Mouse (Mus musculus) CH12F3 (cell line): ENCODE results near the gene Gm21409.
"Not testable (repeated sequence)": the region's sequence is repeated elsewhere in the genome, so short reads cannot be mapped to it uniquely, and the experiment has no call there.

Experiments
- in situ Hi-C: fragments of 300-500 bp; cut with MboI; formaldehyde crosslinking; loops from 2 replicates; pipeline ENCODE4 v1.14.3; 2020; ENCODE audit warnings: low sequenced_read_pairs

Gm21409 gene

DNA sequence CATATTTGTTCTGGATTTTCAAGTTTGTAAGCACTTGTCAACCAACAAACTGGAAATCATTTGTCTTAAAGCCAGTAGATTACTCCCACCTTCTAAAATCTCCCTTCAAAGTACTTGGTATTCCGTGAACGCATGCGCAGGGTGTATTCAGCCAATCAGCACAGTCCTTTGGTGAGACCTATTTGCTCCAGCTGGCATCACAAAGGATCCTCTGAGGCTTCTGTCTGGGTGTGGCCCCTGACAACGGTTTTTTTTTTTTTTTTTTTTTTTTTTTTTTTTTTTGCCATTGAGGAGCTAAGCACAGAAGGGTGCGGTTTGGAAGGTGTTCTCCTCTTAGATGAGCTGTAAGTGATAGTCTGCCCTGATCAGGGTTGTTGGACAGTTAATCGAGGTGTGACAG, at the start of gene Gm21409:
Gene Gm21409 (plus strand): TSS at position 301 of the 400 bp plus-strand sequence.
- in situ Hi-C loops: not testable (repeated sequence)
